Mouse (Mus musculus) erythroblast, embryonic 14.5 days (primary cell): Measurements from ENCODE around the gene Ptf1a. TPM values are rescaled to one million over a fixed set of nuclear protein-coding genes. Genes with fewer than 3 reads are reported as not detected.

ENCODE experiments used
- H3K27me3 ChIP-seq: 2 replicates; pipeline ENCODE4 v1.6.1; 2012; ENCODE audit warnings: inconsistent platforms; ENCODE audit not compliant: control insufficient read depth
- H3K36me3 ChIP-seq: 2 replicates; pipeline ENCODE4 v1.6.1; 2012; ENCODE audit warnings: mild to moderate bottlenecking, inconsistent platforms; ENCODE audit not compliant: control insufficient read depth
- H3K4me1 ChIP-seq: 2 replicates; pipeline ENCODE4 v1.6.1; 2012; ENCODE audit warnings: inconsistent platforms; ENCODE audit not compliant: control insufficient read depth
- H3K4me3 ChIP-seq: replicated peaks from 2 replicates; pipeline ENCODE3; 2012; ENCODE audit warnings: moderate library complexity, mild to moderate bottlenecking, inconsistent platforms
- H3K9me3 ChIP-seq: 2 replicates; pipeline ENCODE4 v1.6.1; 2012; ENCODE audit warnings: low read length, inconsistent platforms, mixed read lengths; ENCODE audit not compliant: control insufficient read depth
- GATA1 ChIP-seq: IDR thresholded peaks from 2 replicates; pipeline ENCODE4 v1.6.1; 2012; ENCODE audit warnings: low read length, inconsistent platforms, mixed read lengths
- TAL1 ChIP-seq: IDR thresholded peaks from 3 replicates; pipeline ENCODE4 v1.6.1; 2012; ENCODE audit warnings: low read length, inconsistent platforms, mixed read lengths
- polyA plus RNA-seq: library from polyadenylated mRNA; stranded (reverse); fragments of >175 nt; gene quantifications from 2 replicates; pipeline ENCODE4 v1.2.3, GENCODE M21; 2012

Ptf1a gene
- polyA plus RNA-seq, 1 experiment, result not detected

GRCm38 (mm10) chr2:19423086-19423485, 22.4 kb upstream of the Ptf1a start:
- Histone ChIP-seq H3K9me3 (no peaks in the 10 kb centered on the region), H3K4me1 (no peaks in the 10 kb centered on the region), H3K4me3 (no peak overlapping the region), H3K36me3 (no peaks in the 10 kb centered on the region), H3K27me3 (no peaks in the 10 kb centered on the region)
- TF ChIP-seq TAL1 (no peak), GATA1 (no peak)

DNA sequence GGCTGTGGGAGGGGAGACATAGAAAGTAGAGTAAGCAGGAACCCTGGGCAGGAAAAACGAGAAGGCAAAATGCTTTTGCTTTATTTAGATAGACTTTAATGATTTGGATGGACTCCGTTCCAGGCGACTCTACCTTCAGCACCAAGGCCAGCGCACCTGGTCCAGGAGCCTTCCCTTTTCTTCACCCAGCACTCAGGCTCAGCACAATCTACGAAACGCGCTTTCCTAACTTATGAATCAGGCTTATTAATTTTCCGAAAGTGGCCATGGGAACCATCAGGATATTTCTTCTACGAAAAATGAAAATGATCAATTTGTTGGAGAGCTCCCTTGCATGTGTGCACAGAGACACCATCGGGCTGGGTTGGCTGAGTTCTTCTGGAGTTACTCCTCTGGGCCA, 16.4 kb upstream of the Ptf1a start:
- Histone ChIP-seq H3K27me3 (peaks cover 48% of the 10 kb centered on the region), H3K9me3 (no peaks in the 10 kb centered on the region), H3K36me3 (no peaks in the 10 kb centered on the region), H3K4me3 (no peak overlapping the region), H3K4me1 (no peaks in the 10 kb centered on the region)
- TF ChIP-seq TAL1 (no peak), GATA1 (no peak)

GRCm38 (mm10) chr2:19429691-19430690, 15.5 kb upstream of the Ptf1a start:
- no peak for TF ChIP-seq GATA1
- TF ChIP-seq TAL1, result no peak
- Histone ChIP-seq H3K4me3 (no peak overlapping the region), H3K27me3 (peaks cover 48% of the 10 kb centered on the region), H3K4me1 (no peaks in the 10 kb centered on the region), H3K36me3 (no peaks in the 10 kb centered on the region), H3K9me3 (no peaks in the 10 kb centered on the region)

DNA sequence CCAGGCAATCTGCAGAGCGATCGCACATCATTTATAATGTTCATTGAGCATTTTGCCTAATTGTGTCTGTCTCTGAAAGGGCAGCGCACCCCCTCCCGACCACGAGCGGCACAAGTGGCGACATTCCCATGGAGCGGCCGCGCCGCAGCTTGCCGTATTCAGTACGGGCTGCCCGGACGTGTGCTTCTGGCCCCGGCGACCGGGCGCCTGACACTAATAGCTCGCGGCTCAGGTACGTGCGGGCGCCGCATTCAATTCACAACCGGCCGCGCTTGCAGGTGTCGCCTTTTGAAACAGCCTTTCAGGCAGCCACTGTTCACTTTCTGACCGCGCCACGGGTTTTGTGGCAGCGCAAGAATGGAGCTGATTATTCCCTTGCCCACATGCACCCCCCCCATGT, 14.7 kb upstream of the Ptf1a start:
- TF ChIP-seq TAL1 (no peak), GATA1 (no peak)
- no peak overlapping the region for H3K4me3 ChIP-seq
- peaks cover 48% of the 10 kb centered on the region for H3K27me3 ChIP-seq

DNA sequence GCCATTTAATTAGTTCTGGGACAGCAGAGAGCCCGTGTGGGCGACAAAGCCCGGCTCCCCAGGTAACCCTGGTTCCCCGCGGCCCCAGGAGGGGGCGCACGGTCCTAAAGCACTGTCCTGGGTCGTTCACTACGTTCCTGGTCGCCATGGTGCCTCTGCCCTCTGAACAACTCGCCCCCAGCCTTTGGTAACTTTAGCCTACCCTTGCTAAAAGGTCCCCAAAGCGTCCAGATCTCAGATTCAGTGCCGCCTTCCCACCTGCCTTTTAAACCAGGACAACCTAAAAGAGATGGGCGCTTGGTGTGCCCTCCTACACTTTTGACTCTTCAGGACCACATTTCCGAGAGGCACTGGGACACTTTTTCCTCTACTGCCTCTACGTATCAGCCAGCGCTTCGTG, 14.3 kb upstream of the Ptf1a start:
- H3K4me3 ChIP-seq, result no peak overlapping the region
- no peaks in the 10 kb centered on the region for H3K9me3 ChIP-seq
- peaks cover 48% of the 10 kb centered on the region for H3K27me3 ChIP-seq
- TF ChIP-seq GATA1 (no peak), TAL1 (no peak)
- no peaks in the 10 kb centered on the region for H3K36me3 ChIP-seq
- no peaks in the 10 kb centered on the region for H3K4me1 ChIP-seq

More for the DNA sequence above, 14.7 kb upstream of the Ptf1a start:
- H3K4me1 ChIP-seq, result no peaks in the 10 kb centered on the region
- H3K36me3 ChIP-seq, result no peaks in the 10 kb centered on the region
- no peaks in the 10 kb centered on the region for H3K9me3 ChIP-seq

- TF ChIP-seq GATA1 (no peak), TAL1 (no peak)
- no peaks in the 10 kb centered on the region for H3K36me3 ChIP-seq
- H3K4me1 ChIP-seq, result no peaks in the 10 kb centered on the region
- H3K27me3 ChIP-seq, result peaks cover 48% of the 10 kb centered on the region
- no peak overlapping the region for H3K4me3 ChIP-seq
- H3K9me3 ChIP-seq, result no peaks in the 10 kb centered on the region
These were observed 13.7 kb upstream of the Ptf1a start for GRCm38 (mm10) chr2:19431614-19432323.

DNA sequence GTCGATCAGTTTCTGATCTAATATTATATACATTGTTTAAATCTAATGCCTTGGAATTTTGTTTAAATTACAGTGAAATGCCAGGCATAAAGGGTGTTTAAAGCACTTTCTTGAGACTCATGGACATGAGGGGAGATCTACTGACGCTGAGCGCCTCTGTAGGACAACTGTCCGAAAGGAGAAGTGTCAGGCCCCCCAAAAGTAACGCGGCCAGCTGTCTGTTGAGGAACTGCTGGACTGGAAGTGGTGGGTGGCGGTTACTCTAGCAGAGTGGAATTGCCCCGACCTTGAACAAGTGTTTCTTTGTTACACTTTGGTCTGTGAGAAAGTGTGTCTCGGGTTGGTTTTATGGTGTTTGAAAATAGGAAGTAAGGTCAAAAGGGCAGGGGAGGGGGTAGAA, 1.1 kb upstream of the Ptf1a start:
- Histone ChIP-seq H3K4me1 (no peaks in the 10 kb centered on the region), H3K27me3 (peaks cover 69% of the 10 kb centered on the region), H3K4me3 (no peak overlapping the region), H3K9me3 (no peaks in the 10 kb centered on the region), H3K36me3 (no peaks in the 10 kb centered on the region)
- TF ChIP-seq TAL1 (no peak), GATA1 (no peak)

GRCm38 (mm10) chr2:19445871-19446501, 523 bp downstream of the Ptf1a start:
- Histone ChIP-seq H3K36me3 (no peaks in the 10 kb centered on the region), H3K4me1 (no peaks in the 10 kb centered on the region), H3K4me3 (no peak overlapping the region), H3K9me3 (no peaks in the 10 kb centered on the region), H3K27me3 (peaks cover 83% of the 10 kb centered on the region)
- TF ChIP-seq TAL1 (no peak), GATA1 (no peak)

- Histone ChIP-seq H3K36me3 (no peaks in the 10 kb centered on the region), H3K27me3 (peaks cover 89% of the 10 kb centered on the region), H3K4me3 (no peak overlapping the region), H3K9me3 (no peaks in the 10 kb centered on the region), H3K4me1 (no peaks in the 10 kb centered on the region)
- no peak for TF ChIP-seq TAL1
- TF ChIP-seq GATA1, result no peak
These were observed 1.3 kb downstream of the Ptf1a start for GRCm38 (mm10) chr2:19446746-19447145.
